Comparison of ENCODE assay signal across 21 mouse cellular contexts in the genomic region with DNA sequence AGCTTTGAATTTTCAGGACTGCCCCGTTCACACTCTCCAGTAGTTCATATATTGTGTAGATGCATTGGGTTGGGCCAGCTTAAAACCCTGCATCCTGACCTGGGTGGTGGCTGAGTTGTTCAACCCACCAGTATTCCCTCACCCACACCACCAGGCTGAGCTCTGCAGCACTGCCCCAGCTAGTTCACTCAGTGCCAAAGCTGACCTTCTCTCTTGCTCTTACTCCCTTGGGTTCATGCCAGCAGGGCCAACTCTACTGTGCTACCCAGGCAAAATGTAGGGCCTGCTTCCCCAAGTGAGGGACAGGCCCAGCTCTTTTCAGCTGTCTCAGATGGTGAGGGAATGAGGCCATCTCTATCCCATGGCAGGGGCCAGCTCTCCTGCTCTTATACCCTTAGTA. TPM values are rescaled to one million over a fixed set of nuclear protein-coding genes. Genes with fewer than 3 reads are reported as not detected.
DNase-seq lines count a peak whose midpoint lies in the region; ATAC-seq lines count a peak whose summit lies in the region.
"Had no signal": no experiment of that assay in that cellular context is flagged by ENCODE, and none has a peak within 500 bp of the region (broad histone marks: within the 10 kb centered on the region; RNA-seq: fewer than 3 reads in every experiment).

No protein-coding gene starts in this region.

- peak; percentile 11 for DNase-seq in heart, postnatal 4 days
- no peak for DNase-seq in heart, embryonic 10.5 days (ENCODE audit: low spot score)
- peak; percentile 6 for DNase-seq in left cerebral cortex, postnatal 25 days (ENCODE audit: low spot score in 2 of 2)
- no peak for DNase-seq in left cerebral cortex, postnatal 36 days (ENCODE audit: low spot score in 2 of 2)
- DNase-seq in adrenal gland, adult (ENCODE audit: inconsistent age in 2 of 2, low spot score in 1 of 2): peak; percentile 70 to 90
- DNase-seq in adrenal gland, postnatal 36 days: peak; percentile 74 to 80
- DNase-seq: B cell, adult 2 months; heart, adult 2 months; layer of hippocampus, postnatal 36 days; lung, postnatal 10 days; midbrain, embryonic 14.5 days; right cerebral cortex, adult 18-20 months had no signal

- no peaks in the 10 kb centered on the region for H3K4me1 ChIP-seq in heart, embryonic 10.5 days
- H3K4me1 ChIP-seq: forebrain, embryonic 15.5 days; hindbrain, embryonic 13.5 days; limb, embryonic 15.5 days; neural tube, embryonic 15.5 days had no signal

- no peak overlapping the region for H3K4me3 ChIP-seq in heart, embryonic 10.5 days
- H3K4me3 ChIP-seq: erythroblast, embryonic 14.5 days; forebrain, embryonic 15.5 days; heart, adult 2 months; hindbrain, embryonic 13.5 days; limb, embryonic 15.5 days; myocyte; neural tube, embryonic 15.5 days had no signal

- no peaks in the 10 kb centered on the region for H3K9me3 ChIP-seq in heart, embryonic 10.5 days
- H3K9me3 ChIP-seq: forebrain, embryonic 15.5 days; hindbrain, embryonic 13.5 days; limb, embryonic 15.5 days; neural tube, embryonic 15.5 days had no signal

- H3K27me3 ChIP-seq in heart, embryonic 10.5 days (ENCODE audit: insufficient read depth, poor library complexity, severe bottlenecking): no peaks in the 10 kb centered on the region
- H3K27me3 ChIP-seq: forebrain, embryonic 15.5 days; hindbrain, embryonic 13.5 days; limb, embryonic 15.5 days; neural tube, embryonic 15.5 days; Patski had no signal

- WGBS in heart, embryonic 10.5 days: 89% methylated on average over 1 of the region's 1 CpGs

- no peak overlapping the region for H3K27ac ChIP-seq in heart, embryonic 10.5 days
- H3K27ac ChIP-seq: forebrain, embryonic 15.5 days; heart, adult 2 months; hindbrain, embryonic 13.5 days; limb, embryonic 15.5 days; neural tube, embryonic 15.5 days had no signal

- no peak for ATAC-seq in CD4-positive, CD25-positive, alpha-beta regulatory T cell, adult 4 months
- ATAC-seq: forebrain, embryonic 15.5 days; intestine, embryonic 16.5 days; Patski had no signal

- intact Hi-C loops in left cerebral cortex, postnatal 25 days (cut with DNase I): no loop called here
- intact Hi-C loops in left cerebral cortex, postnatal 36 days (cut with DNase I): no loop called here

- H3K36me3 ChIP-seq in heart, embryonic 10.5 days: peaks cover 76% of the 10 kb centered on the region

RNA-seq across cellular contexts. Expression of gene Dhx30, which starts 41.4 kb away (rescaled TPM):
- total RNA-seq in heart, postnatal 4 days (2021): 10 to 100 TPM; 78.0 to 81.8 TPM
- polyA plus RNA-seq in heart, embryonic 10.5 days (2016; fragmentation: Nextera tagmentation; extraction: Ambion mirVana): 130 and 141 TPM in 2 replicates
- 100 to 1,000 TPM; 153 to 164 TPM for total RNA-seq in left cerebral cortex, postnatal 25 days (2021)
- 100 to 1,000 TPM; 163 to 166 TPM for total RNA-seq in left cerebral cortex, postnatal 36 days (2021)
- 100 to 1,000 TPM in 1 of 2 experiments, 10 to 100 TPM in 1; 99.2 to 103 TPM for total RNA-seq in adrenal gland, postnatal 36 days (2021)
- polyA plus RNA-seq in CD4-positive, CD25-positive, alpha-beta regulatory T cell, adult 4 months (2017; shearing (Covaris generic)): 100 to 1,000 TPM; 102 to 156 TPM

RNA-seq across cellular contexts. Expression of gene Smarcc1, which starts 41.5 kb away (rescaled TPM):
- total RNA-seq in heart, postnatal 4 days (2021): 10 to 100 TPM; 64.3 to 66.5 TPM
- 105 and 119 TPM in 2 replicates for polyA plus RNA-seq in heart, embryonic 10.5 days (2016; fragmentation: Nextera tagmentation; extraction: Ambion mirVana)
- 10 to 100 TPM; 71.5 to 75.7 TPM for total RNA-seq in left cerebral cortex, postnatal 25 days (2021)
- 10 to 100 TPM; 64.5 to 74.5 TPM for total RNA-seq in left cerebral cortex, postnatal 36 days (2021)
- 10 to 100 TPM; 48.3 to 59.4 TPM for total RNA-seq in adrenal gland, postnatal 36 days (2021)
- polyA plus RNA-seq in CD4-positive, CD25-positive, alpha-beta regulatory T cell, adult 4 months (2017; shearing (Covaris generic)): 10 to 100 TPM; 23.4 to 24.1 TPM

Comparison
In these comparisons a context has a peak if more than half of its experiments do, and no peak if none do; other contexts are left out.
1. DNase-seq: peak in heart, postnatal 4 days (single experiment), left cerebral cortex, postnatal 25 days (2 of 2), adrenal gland, adult (2 of 2) and adrenal gland, postnatal 36 days (2 of 2); none in heart, embryonic 10.5 days (single experiment) and left cerebral cortex, postnatal 36 days (0 of 2).